Mouse (Mus musculus): ENCODE measurements around the gene Ccl20. TPM values are rescaled to one million over a fixed set of nuclear protein-coding genes. Genes with fewer than 3 reads are reported as not detected.

Gene Ccl20
- not detected in 2 replicates for polyA plus RNA-seq (2012; rRNA removed)

DNA sequence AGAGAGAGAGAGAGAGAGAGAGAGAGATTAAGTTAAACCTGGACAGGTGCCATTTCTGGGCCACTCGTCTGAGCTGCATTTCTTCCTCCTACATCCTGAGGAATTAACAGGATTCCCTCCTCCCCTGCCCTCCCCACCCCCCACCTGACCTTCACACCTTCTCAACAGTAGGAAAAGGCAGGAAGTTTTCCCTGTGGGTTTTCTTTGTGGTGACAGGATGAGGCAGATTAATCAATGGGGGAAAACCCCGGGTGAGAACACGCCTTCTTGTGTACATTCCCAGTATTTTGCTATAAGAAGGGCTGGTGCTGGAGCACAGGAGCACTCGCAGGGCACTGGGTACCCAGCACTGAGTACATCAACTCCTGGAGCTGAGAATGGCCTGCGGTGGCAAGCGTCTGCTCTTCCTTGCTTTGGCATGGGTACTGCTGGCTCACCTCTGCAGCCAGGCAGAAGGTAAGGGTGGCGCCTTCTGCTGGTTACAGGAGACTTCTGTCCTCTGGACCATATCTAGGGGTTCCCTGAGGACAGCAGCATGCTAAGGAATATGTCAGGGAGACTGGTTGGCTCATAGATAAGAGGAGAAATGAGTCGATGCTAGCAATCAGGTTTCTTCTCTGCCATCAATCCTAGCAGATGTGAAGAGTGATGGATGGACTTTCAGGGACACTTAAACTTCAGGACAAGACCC, at the start of gene Ccl20:
Ccl20 (plus strand) TSS at position 320 of the 691 bp plus-strand sequence.
- no peak for DNase-seq (ENCODE audit: extremely low spot score in 1 of 2, low spot score in 1 of 2)

DNA sequence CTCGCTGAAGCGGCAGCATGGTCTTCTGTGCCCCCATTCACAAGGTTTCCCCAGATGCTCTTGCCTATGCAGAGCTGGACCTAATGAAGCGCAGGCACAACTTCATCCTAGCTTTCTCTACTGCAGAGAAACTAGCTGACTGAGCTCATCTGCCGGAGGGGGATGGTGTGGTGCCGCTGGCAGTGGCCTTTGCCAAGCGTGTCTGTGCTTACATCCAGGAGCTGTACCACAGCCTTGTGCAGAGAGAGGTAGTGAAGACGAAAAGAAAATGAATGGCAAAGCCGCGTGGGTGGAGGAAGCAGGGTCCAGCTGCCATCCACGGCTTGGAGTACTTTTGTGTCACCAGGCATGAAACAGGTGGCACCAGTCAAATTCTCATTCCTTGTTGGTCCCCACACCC, 49.4 kb upstream of the Ccl20 start:
- DNase-seq (ENCODE audit: extremely low spot score in 1 of 2, low spot score in 1 of 2): peak in 1 of 2 experiments; percentile 12

DNA sequence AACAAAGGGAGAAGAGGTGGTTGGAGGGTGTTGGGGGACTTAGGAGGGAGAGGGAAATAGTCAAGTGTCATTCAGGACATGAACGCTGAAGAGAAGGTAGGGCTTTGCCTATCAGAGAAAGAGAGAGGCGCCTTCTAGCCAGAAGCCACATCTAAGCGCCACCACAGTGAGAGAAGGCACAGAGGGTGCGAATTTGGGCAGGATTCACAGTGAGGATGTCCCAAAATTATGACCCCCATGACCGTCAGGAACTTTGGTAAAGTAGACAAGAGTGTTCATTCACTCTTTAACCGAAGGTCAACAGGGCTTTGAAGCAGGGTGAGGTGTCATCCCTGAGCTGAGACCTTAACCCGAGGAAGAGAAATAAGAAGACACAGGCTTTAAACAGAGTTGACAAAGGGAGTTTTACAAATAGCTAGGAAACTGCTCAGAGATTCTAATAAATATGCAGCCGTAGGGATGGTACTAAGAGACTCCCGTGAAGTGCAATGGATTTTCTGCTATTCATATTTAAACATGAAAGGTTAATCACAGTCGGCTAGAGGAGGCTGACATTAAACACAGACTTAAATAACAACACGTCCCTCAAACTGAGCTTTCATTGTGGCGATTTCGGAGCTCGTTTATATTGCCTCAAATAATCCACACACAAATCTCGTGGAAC, 40.9 kb upstream of the Ccl20 start:
- DNase-seq (ENCODE audit: extremely low spot score in 1 of 2, low spot score in 1 of 2): no peak

DNA sequence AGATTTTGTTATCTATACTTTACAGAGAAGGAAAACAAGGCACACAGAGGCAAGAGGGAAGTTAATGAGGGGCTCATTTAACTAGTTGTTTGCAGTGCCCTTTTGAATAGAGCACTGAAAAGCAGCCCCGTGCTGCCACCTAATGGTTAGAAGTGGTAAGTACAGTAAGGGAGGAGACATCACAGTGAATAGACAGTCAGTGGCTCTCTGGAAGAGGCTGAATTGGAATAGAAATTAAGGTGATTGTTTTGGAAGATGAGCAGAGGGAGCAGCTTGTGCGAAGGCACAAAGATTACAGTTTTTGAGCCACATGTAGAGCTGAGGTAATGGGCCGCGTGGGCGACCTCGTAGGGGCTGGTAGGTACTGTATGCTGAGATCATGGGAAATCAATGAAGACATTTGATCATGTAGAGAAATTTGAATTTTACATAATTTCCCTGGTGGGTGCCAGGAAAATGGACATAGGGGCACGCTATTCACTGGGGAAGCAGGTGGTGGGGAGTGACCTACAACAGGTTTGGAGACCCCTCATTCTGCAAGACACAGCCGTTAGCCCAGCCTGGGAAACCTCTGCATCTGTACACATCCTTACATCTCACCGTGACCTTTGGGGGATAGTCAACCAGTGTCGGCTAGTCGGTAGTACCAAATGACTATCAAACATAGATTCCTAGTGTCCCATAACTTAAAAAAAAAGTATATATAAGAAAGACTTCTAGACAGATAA, 40.2 kb upstream of the Ccl20 start:
- DNase-seq (ENCODE audit: extremely low spot score in 1 of 2, low spot score in 1 of 2): peak in 1 of 2 experiments; percentile 68

DNA sequence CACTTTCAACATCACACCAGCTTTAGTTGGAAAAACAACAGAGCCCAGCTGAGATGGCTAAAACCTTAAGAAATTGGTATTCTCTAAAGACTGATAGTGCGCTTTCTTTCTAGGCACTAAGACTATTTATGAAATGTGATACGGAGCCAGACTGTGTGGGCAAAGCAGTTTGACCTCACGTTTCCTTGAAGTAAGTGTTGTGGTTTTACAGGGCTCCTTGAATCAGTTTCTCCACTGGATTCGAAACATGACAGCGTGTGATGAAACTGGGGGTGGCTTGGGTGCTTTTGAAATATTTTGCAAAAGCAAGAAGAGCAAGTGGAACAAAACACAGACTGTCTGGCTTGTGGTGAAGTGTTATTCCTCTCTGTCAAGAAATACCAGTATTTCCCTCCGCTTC, 39.5 kb upstream of the Ccl20 start:
- DNase-seq (ENCODE audit: extremely low spot score in 1 of 2, low spot score in 1 of 2): peak in 1 of 2 experiments; percentile 48

DNA sequence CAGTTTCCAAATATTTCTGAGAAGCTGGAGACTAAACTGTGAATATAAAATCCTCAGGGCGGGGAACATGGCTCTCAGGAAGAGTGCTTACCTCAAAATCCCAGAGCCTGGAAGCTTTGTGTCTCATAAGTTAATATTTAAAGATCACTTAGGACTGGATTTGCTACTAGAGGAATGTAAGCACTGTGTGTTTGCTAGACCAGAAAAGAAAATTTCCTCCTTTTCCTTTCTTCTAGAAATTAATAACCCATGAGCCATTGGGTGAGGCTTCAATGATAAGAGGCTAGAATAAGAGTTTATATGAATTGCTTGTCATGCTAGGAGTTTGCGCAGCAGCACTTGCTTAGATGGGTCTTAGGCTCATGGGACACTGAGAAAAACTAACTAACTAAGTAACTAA, 31.8 kb upstream of the Ccl20 start:
- no peak for DNase-seq (ENCODE audit: extremely low spot score in 1 of 2, low spot score in 1 of 2)

DNA sequence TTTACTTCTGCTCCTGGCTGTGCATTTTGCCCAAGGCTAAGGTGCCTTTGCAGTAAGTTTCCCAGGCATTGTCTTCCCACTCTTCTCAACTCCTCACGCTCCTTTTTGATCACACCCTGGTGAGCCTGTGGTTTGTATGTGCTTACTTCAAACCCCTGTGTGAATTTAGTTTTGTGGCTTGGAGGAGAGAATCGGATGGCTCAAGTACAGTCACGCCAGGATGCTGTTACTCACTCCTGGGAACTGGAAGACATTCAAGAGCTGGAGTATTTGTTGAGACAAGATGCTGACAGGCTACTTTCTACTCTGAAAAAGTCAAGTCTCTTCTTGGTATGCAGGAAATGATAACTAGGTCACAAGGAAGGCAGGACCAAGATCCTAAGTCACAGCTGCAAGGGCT, 25.3 kb upstream of the Ccl20 start:
- peak in 1 of 2 experiments; percentile 4 for DNase-seq (ENCODE audit: extremely low spot score in 1 of 2, low spot score in 1 of 2)

DNA sequence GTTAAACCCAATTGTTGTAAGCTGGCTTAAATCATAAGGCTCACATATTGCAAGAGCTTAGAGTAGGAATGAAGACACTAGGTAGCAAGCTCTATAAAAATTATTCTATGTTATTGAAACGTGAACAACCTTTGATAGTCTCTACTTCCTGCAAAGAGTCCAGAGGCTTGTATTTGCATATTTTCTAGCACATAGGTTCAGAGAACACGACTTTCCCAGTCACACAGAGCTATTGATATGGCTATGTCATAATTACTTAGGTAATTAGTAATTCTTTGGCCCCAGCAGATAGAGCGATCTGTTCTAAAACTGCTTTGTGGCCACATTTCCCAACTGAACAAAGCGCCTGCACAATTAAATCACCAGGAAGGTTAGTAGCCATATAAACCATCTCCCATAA, 19.6 kb upstream of the Ccl20 start:
- no peak for DNase-seq (ENCODE audit: extremely low spot score in 1 of 2, low spot score in 1 of 2)

DNA sequence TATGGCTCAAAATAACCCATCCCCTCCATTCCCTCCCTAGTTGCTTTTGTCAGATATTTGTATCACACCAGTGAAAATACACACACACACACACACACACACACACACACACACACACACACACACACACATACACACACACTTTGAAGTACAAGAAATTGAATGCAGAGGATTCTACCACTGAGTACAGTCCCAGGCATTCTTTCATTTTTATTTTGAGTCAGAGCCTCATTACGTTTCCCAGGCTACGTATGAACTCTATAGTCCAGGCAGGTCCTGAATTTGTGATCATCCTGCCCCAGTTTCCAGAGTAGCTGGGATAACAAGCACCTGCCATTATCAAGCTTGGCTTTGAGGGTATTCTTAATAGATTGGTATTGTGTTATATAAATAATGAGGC, 17.4 kb upstream of the Ccl20 start:
- no peak for DNase-seq (ENCODE audit: extremely low spot score in 1 of 2, low spot score in 1 of 2)

DNA sequence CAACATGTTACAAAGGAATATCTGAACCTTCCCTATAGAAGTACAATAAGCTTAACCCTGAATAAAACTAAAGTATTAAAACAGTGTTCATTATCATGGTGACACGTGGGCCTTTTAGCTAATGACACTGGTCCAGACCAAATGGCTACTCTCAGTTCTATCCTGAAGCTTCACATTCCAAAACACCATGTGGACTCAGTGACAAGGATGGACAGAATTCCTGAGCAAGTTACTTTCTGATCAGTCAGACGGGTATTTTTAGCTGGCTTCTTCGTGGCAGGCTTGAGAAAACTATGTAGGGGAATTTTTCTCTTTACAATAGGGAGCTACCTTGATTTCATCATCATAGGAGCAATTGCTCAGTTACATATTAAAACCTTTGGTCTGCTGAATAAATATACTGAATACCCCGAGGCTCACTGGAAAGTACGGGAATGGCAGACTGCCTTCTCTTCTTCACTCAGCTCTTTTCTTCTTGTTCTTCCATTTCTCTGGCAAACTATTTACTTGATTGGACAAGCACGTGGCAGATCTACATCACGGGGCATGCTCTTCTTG, 16.9 kb upstream of the Ccl20 start:
- DNase-seq (ENCODE audit: extremely low spot score in 1 of 2, low spot score in 1 of 2): no peak

DNA sequence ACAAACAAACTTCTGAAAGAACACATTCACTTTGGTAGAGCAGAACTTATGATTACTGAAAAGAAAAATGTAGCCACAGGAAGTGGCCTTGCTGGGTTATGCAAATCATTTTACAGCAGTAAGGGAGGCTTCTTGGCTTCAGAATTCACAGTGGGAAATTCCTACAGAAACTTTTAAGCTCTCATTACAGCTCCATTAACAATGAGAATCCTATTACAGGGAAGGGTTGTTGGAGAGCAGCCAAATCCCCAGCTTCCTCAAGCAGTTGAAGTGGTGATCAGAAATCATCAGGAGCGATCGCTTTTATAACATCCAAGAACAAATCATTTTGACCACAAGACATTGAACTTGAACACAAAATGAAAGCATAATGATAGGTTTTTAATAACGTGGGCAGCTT, 14.7 kb upstream of the Ccl20 start:
- DNase-seq (ENCODE audit: extremely low spot score in 1 of 2, low spot score in 1 of 2): peak in 1 of 2 experiments; percentile 8

DNA sequence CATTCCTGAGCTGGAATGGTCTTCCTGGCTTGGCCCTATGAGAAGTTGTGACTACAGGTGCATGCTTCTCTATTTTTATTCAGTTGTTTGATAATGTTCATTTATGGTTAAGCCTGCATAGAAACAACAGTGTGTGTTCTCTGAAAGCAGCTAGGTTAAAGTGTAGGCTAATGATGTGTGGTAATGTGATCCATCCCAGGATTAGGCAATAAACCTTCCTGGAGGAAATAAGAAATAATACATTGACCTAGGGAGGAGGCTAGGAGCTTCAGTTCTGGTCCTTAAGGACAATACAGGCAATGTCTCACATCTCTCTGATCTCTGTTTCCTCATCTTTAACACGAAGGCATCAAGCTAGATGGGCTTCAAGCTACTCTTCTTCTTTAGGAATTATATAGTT, 11.1 kb upstream of the Ccl20 start:
- DNase-seq (ENCODE audit: extremely low spot score in 1 of 2, low spot score in 1 of 2): no peak

DNA sequence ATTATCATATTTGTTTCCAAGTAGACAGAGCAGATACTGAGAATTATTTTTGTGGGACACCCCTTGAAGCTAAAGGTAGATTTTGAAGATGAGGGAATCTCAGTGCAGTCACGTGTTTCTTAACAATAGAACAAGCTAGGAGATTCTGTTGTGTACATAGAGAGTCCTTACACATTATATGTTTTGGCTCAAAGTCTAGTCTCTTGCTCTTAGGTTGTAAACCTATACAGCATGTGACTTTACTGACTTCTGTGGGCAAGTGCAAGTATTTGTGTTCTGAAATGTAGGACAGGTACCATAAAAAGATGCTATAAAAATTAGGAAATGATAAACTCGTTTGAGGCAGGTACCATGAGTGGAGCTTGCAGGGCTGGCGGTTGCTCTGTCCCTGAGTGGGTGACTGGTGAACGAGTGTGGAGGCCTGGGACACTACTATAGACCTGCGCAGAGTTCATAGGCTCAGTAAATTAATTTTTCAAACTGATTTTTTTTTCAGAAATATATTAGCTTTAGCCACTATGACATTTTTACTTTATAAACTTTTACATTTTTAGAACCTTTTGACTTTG, 9.1 kb upstream of the Ccl20 start:
- no peak for DNase-seq (ENCODE audit: extremely low spot score in 1 of 2, low spot score in 1 of 2)

DNA sequence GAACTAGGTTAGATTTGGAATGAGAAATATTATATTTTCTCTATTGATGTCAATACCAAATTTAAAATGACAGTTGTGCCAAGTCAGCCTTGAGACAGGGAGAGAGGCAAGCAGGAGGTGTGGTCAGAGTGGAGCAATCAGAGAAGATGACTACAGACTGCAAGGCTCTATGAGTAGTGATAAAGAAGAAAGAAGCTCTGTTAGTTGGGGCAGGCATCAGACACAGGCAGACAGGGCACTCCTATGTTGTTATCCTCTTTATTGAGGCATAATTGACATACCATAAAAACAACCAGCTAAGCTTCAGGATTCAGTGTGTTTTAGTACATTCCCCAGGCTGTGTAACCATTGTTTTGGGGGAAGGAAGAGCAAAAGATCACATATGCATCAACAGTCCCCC, 5.6 kb upstream of the Ccl20 start:
- DNase-seq (ENCODE audit: extremely low spot score in 1 of 2, low spot score in 1 of 2): no peak

DNA sequence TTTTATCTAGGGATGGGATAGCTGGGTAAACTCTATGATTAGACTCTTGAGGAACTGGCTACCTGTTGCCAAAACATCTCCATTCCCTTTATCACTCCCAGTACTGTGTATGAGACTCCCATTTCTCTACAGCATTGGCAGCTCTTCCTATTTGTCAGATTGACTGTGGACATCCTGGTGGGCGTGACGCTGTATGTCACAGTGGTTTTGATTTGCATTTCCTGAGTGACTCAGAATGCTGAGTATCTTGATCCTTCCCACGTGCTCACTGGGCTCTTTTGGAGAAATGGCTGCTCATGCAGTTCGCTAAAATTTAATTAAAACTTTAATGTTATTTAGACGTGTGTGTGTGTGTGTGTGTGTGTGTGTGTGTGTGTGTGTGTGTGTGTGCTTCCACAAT, 4.8 kb upstream of the Ccl20 start:
- DNase-seq (ENCODE audit: extremely low spot score in 1 of 2, low spot score in 1 of 2): peak in 1 of 2 experiments; percentile 7

DNA sequence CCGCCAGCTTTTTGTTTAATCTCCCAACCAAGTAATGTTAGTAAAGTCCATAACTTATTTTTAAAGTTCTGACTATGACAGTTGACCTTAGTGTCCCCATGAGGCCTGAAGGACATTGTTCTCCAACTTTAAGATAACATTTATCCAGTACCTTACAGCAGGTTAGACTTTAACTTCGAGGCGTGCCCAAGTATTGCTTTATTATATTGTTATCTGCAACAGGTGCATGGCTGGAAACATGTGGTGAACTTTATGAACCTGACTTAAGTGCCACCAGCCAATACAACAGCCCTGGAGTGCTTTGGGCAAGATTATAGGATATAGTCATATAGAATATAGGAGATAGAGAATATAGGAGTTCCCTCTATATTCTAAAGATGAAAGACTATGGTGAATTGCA, 651 bp downstream of the Ccl20 start:
- DNase-seq (ENCODE audit: extremely low spot score in 1 of 2, low spot score in 1 of 2): no peak

DNA sequence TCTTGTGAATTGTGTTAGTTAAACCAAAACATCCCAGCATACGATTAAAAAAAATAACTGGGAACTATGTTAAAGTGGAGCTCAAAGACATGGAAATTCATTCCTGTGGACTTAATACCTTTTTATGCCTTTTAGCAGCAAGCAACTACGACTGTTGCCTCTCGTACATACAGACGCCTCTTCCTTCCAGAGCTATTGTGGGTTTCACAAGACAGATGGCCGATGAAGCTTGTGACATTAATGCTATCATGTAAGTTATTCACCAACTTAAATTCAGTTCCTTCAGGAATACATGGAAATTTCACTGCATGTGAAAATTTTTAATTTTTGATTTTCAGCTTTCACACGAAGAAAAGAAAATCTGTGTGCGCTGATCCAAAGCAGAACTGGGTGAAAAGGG, 1.1 kb downstream of the Ccl20 start:
- DNase-seq (ENCODE audit: extremely low spot score in 1 of 2, low spot score in 1 of 2): peak; percentile 32 to 67

DNA sequence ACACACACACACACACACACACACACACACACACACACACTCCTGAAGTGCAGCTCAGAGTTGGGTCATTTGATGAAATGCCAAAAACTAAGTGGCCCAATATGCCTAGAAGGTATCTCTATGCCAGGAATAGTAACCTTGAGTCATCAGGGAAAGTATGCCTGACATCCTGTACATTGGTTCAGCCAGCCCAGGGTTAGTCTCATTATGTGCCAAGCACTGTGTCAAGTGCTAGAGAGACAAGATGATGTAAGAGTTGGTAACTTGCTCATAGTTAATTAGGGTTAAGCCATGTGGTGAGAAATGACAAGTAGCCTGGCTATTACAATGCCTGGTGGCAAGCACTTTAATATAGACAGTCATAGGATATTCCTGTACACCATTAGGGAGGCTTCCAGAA, 3.3 kb downstream of the Ccl20 start:
- DNase-seq (ENCODE audit: extremely low spot score in 1 of 2, low spot score in 1 of 2): no peak

DNA sequence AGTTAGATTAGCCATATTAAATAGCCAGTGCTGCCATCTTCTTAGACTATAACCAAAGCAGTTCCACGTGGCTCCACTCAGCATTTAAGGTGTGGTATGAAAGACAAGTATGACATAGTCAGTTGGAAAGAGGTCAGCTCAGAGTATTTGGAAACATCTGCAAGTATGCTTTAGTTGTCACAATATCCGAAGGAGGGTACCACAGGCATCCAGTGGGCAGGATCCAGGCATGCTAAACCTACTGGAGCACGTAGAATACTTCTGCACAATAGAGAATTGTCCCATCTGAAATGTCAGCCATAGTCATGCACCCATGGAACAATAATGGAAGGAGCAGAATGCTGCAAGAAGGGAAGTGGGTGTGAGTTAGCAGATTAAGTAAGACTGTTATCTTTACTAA, 3.7 kb downstream of the Ccl20 start:
- DNase-seq (ENCODE audit: extremely low spot score in 1 of 2, low spot score in 1 of 2): no peak

DNA sequence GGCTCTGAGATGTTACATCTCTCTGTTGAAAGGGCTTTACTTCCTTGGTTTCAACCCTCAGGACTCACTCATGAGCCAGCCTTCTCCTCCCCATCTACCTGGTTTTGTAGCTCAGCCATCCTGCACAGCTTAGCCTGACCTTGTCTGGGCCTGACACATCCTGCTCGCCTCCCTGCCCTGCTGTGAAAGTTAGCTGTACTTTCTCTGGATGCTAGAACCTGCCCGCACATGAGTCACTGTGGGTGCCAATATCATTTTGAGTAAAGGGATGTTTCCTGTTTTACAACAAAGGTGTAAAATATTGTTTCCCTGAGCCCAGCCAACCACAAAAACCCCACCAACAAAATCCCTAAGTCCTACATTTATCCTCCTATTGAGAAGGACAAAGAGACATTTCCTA, 6.6 kb downstream of the Ccl20 start:
- no peak for DNase-seq (ENCODE audit: extremely low spot score in 1 of 2, low spot score in 1 of 2)

DNA sequence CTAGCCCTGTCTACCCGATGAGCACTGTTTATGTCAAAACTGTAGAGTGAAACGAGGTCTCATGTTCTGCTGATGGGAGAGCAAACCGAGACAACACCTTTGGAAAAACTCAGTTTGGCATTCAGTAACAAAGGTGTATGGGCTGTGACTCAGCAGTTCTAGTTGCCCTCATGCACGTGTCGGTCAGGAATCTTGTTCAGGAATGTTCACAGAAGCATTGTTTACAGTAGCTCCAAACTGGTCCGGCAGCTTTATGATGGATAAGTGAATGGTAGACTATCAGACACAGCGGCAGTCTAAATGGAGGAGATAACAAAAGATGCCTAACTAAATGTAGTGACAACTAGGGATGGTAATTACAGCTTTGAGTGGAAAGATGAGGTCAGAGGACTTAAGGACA, 19.3 kb downstream of the Ccl20 start:
- DNase-seq (ENCODE audit: extremely low spot score in 1 of 2, low spot score in 1 of 2): no peak
